Mouse (Mus musculus): ENCODE measurements around the gene Arl14ep.

Gene Arl14ep

GRCm38 (mm10) chr2:106954975-106955374, 19.2 kb downstream of the Arl14ep start:
- DNase-seq (ENCODE audit: low spot score): no peak

GRCm38 (mm10) chr2:106942451-106942850, 31.8 kb downstream of the Arl14ep start:
- DNase-seq (ENCODE audit: low spot score): no peak

GRCm38 (mm10) chr2:106935681-106936080, 38.5 kb downstream of the Arl14ep start:
- DNase-seq (ENCODE audit: low spot score): no peak

- no peak for DNase-seq (ENCODE audit: low spot score)
These were observed 44.3 kb downstream of the Arl14ep start for GRCm38 (mm10) chr2:106929906-106930305.

Data from c-Kit-positive CD71-positive TER-119-positive erythroid progenitor cells, embryonic 14.5 days (primary cell).